Mouse (Mus musculus): ENCODE measurements around the gene Slc5a12.
A peak's percentile ranks its signal among the peaks of the same experiment; 100 is the strongest.

The Slc5a12 gene

GRCm38 (mm10) chr2:110596932-110597331, at the start of gene Slc5a12:
Slc5a12 (plus strand) TSS chr2:110597298.
- no peak for DNase-seq (ENCODE audit: low spot score)

- no peak for DNase-seq (ENCODE audit: low spot score)
These were observed 41.0 kb upstream of the Slc5a12 start for GRCm38 (mm10) chr2:110556098-110556497.

GRCm38 (mm10) chr2:110562621-110563020, 34.5 kb upstream of the Slc5a12 start:
- DNase-seq (ENCODE audit: low spot score): no peak

GRCm38 (mm10) chr2:110564673-110565627, 32.1 kb upstream of the Slc5a12 start:
- DNase-seq (ENCODE audit: low spot score): peak; percentile 64

- DNase-seq (ENCODE audit: low spot score): no peak
These were observed 10.4 kb upstream of the Slc5a12 start for GRCm38 (mm10) chr2:110586692-110587091.

GRCm38 (mm10) chr2:110590007-110590406, 7.1 kb upstream of the Slc5a12 start:
- DNase-seq (ENCODE audit: low spot score): no peak

- DNase-seq (ENCODE audit: low spot score): no peak
These were observed 4.8 kb upstream of the Slc5a12 start for GRCm38 (mm10) chr2:110592276-110592675.

- no peak for DNase-seq (ENCODE audit: low spot score)
These were observed 47.3 kb downstream of the Slc5a12 start for GRCm38 (mm10) chr2:110644358-110644757.

- DNase-seq (ENCODE audit: low spot score): no peak
These were observed 47.7 kb downstream of the Slc5a12 start for GRCm38 (mm10) chr2:110644846-110645245.

- peak; percentile 19 for DNase-seq (ENCODE audit: low spot score)
These were observed 66.2 kb downstream of the Slc5a12 start for GRCm38 (mm10) chr2:110663329-110663728.

GRCm38 (mm10) chr2:110671071-110671624, 74.0 kb downstream of the Slc5a12 start:
- no peak for DNase-seq (ENCODE audit: low spot score)
